Mouse (Mus musculus) kidney, embryonic 14.5 days (tissue): ENCODE results near the gene Asxl1. TPM values are rescaled to one million over a fixed set of nuclear protein-coding genes. Genes with fewer than 3 reads are reported as not detected.

Experiments
- ATAC-seq: fragments of 200-750 bp; cut with Nextera tagmentation; 2 replicates; pipeline ENCODE4 v1.8.0; 2017; ENCODE audit warnings: moderate number of reproducible peaks, mild to moderate bottlenecking, moderate TSS enrichment, moderate library complexity; ENCODE audit not compliant: low FRiP score, low TSS enrichment
- H3K27ac ChIP-seq: fragments of 300-500 bp; sonication (generic); 2 replicates; pipeline ENCODE4 v1.5.1; 2014; ENCODE audit warnings: low read depth, mild to moderate bottlenecking, low read length, moderate library complexity, mixed read lengths
- H3K27me3 ChIP-seq: fragments of 300-500 bp; sonication (generic); 2 replicates; pipeline ENCODE4 v1.6.1; 2014; ENCODE audit warnings: mild to moderate bottlenecking, low read length; ENCODE audit not compliant: control insufficient read depth, insufficient read depth
- H3K36me3 ChIP-seq: fragments of 300-500 bp; sonication (generic); 2 replicates; pipeline ENCODE4 v1.6.1; 2014; ENCODE audit warnings: low read length, mixed read lengths; ENCODE audit not compliant: control insufficient read depth, insufficient read depth
- H3K4me1 ChIP-seq: fragments of 300-500 bp; sonication (generic); 2 replicates; pipeline ENCODE4 v1.6.1; 2014; ENCODE audit warnings: low read length, mixed read lengths; ENCODE audit not compliant: control insufficient read depth, insufficient read depth
- H3K4me2 ChIP-seq: fragments of 300-500 bp; sonication (generic); replicated peaks from 2 replicates; pipeline ENCODE4 v1.6.1; 2014; ENCODE audit warnings: low read depth, mild to moderate bottlenecking, low read length
- H3K4me3 ChIP-seq: fragments of 300-500 bp; sonication (generic); 2 replicates; pipeline ENCODE4 v1.5.1; 2014; ENCODE audit warnings: mild to moderate bottlenecking, low read length
- H3K9ac ChIP-seq: fragments of 300-500 bp; sonication (generic); 2 replicates; pipeline ENCODE4 v1.6.1; 2014; ENCODE audit warnings: low read depth, mild to moderate bottlenecking, low read length, moderate library complexity
- H3K9me3 ChIP-seq: fragments of 300-500 bp; sonication (generic); 2 replicates; pipeline ENCODE4 v1.6.1; 2016; ENCODE audit warnings: low read length; ENCODE audit not compliant: control insufficient read depth
- WGBS: fragments of 180-500 bp; shearing (Covaris S2); extraction: QIAGEN DNeasy Blood & Tissue Kit; methylation state at CpG from one replicate; pipeline ENCODE4 v1.1.7; 2014; 5-methylcytosine and 5-hydroxymethylcytosine counted together
- polyA plus RNA-seq: library from polyadenylated mRNA; unstranded; fragments of >200 nt; fragmentation: Nextera tagmentation; extraction: Ambion mirVana; gene quantifications from 2 replicates; pipeline ENCODE4 v1.2.1, GENCODE M21; 2014

Gene Asxl1
- polyA plus RNA-seq, 1 experiment from 2014 or later: 20.8 TPM

DNA sequence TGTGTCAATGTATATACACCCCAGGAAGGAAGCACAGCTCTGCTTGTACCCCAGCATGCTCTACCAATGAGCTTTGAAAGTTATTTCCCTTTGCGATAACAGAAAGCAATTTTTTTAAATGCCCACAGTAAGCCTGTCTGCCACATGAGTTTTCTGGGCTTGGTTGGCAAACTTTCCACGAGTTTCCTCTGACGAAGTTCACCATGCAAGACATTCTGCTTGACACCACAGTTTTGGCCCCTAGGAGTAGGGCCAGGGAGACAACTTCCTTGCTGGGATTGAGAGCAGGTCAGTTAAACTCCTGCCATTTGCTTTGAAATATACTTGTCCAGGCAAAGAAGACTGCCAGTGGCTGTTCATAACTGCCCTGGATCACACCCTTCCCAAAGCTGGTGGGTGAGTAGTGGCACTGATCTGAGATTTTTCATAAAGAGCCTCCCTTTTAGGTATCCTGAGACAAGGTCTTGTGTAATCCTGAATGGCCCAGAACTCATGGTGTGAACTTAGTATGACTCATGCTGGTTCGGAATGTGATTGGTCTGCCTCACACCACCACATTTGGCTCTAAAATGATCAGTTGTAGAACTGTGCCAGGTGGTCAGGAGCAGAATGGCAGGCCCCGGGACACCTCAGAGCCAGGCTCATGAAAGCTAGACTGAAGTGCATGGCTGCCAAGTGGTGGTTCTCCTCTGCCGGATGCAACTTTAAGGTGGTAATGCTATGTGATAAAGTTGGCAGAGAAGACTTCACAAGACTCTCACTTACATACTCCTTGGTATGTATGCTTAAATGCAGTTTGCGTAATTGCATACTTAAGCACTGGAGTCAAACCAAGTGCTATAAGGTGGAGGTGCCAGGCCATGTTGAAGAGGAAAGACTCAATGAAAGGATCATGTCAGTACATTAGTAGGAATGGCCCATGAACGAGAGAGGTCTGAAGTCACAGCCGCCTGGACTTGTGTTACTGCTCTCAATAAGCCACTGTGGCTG is 7.0 kb upstream of the Asxl1 start:
- no peaks in the 10 kb centered on the region for H3K9me3 ChIP-seq
- no peak overlapping the region for H3K27ac ChIP-seq
- no peak overlapping the region for H3K4me2 ChIP-seq
- H3K27me3 ChIP-seq: no peaks in the 10 kb centered on the region
- H3K36me3 ChIP-seq: peaks cover 9% of the 10 kb centered on the region
- H3K4me3 ChIP-seq: no peak overlapping the region
- no peaks in the 10 kb centered on the region for H3K4me1 ChIP-seq
- no peak; the same call in 1 of the 2 replicates for ATAC-seq
- H3K9ac ChIP-seq: no peak overlapping the region
- WGBS: 84% methylated on average over 9 of the region's 9 CpGs

GRCm38 (mm10) chr2:153342166-153342565 is 3.5 kb upstream of the Asxl1 start:
- WGBS: 91% methylated on average over 6 of the region's 6 CpGs
- Histone ChIP-seq H3K9me3 (no peaks in the 10 kb centered on the region), H3K27ac (no peak overlapping the region), H3K9ac (no peak overlapping the region), H3K27me3 (no peaks in the 10 kb centered on the region), H3K4me1 (peaks cover 6% of the 10 kb centered on the region; the same call in 1 of the 2 replicates), H3K36me3 (peaks cover 9% of the 10 kb centered on the region), H3K4me3 (no peak overlapping the region), H3K4me2 (no peak overlapping the region)
- ATAC-seq: no peak

GRCm38 (mm10) chr2:153342602-153343001 is 3.0 kb upstream of the Asxl1 start:
- peaks cover 9% of the 10 kb centered on the region for H3K36me3 ChIP-seq
- no peak for ATAC-seq
- H3K4me1 ChIP-seq: peaks cover 6% of the 10 kb centered on the region; the same call in 1 of the 2 replicates
- H3K27ac ChIP-seq: no peak overlapping the region
- no peak overlapping the region for H3K4me3 ChIP-seq
- WGBS: 74% methylated on average over 3 of the region's 3 CpGs
- no peaks in the 10 kb centered on the region for H3K9me3 ChIP-seq
- H3K9ac ChIP-seq: no peak overlapping the region
- H3K27me3 ChIP-seq: no peaks in the 10 kb centered on the region
- H3K4me2 ChIP-seq: no peak overlapping the region

DNA sequence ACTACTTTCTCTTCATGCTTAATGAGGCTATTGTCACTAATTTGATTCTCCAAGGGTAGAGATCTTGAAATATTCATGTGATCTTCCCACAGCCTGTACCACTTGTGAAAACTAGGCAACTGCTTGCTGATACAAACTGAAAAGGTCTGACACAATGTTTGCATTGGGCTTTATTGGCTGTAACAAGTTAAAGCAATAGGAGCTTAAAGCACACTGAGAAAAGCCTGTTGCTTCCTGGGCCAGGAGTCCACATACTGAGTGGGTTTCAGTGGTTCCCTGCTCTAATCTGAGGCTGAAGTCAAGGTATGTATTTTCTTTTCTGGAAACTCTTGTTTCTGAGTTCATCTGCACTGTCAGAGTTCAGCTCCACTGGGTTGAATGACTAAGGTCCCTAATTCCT is 2.4 kb upstream of the Asxl1 start:
- Histone ChIP-seq H3K9me3 (no peaks in the 10 kb centered on the region), H3K27ac (no peak overlapping the region), H3K4me3 (no peak overlapping the region), H3K27me3 (no peaks in the 10 kb centered on the region), H3K36me3 (peaks cover 9% of the 10 kb centered on the region), H3K4me2 (no peak overlapping the region), H3K9ac (no peak overlapping the region), H3K4me1 (peaks cover 11% of the 10 kb centered on the region)
- no peak for ATAC-seq

DNA sequence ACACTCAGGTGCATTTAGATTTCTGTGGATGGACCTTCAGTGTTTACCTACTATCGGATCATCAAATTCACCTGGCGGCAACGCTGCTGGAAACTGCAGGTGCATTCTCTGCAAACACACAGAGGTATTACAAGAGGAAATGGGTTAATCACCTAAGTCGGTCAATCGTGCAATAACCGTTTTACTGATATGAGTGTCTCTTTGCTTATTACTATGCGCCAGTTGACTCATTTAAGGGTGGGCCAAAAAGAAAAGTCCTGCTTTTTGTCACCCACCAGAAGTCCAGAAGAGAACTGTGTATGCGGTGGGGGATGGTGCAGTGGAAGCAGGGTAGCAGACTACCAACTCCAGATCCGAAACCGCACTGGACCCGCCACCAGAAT is 567 bp upstream of the Asxl1 start:
- ATAC-seq: no peak
- 6% methylated on average over 11 of the region's 11 CpGs for WGBS

GRCm38 (mm10) chr2:153346221-153347182 is 873 bp downstream of the Asxl1 start:
- WGBS: 0% methylated on average over 29 of the region's 76 CpGs
- Histone ChIP-seq H3K4me1 (peaks cover 30% of the 10 kb centered on the region), H3K27me3 (no peaks in the 10 kb centered on the region), H3K4me2 (peak overlapping the region; percentile 77), H3K36me3 (peaks cover 9% of the 10 kb centered on the region), H3K9ac (peak overlapping the region; percentile 98), H3K4me3 (peak overlapping the region; percentile 89), H3K9me3 (no peaks in the 10 kb centered on the region), H3K27ac (peak overlapping the region; percentile 99)
- peak; percentile 76 for ATAC-seq

More for the DNA sequence above, 567 bp upstream of the Asxl1 start:
- Histone ChIP-seq H3K36me3 (peaks cover 9% of the 10 kb centered on the region), H3K9me3 (no peaks in the 10 kb centered on the region), H3K27ac (peak overlapping the region; percentile 72), H3K4me1 (peaks cover 22% of the 10 kb centered on the region), H3K4me3 (peak overlapping the region; percentile 89), H3K4me2 (peak overlapping the region; percentile 77), H3K27me3 (no peaks in the 10 kb centered on the region), H3K9ac (peak overlapping the region; percentile 78)

- peak overlapping the region; percentile 99 for H3K27ac ChIP-seq
- H3K4me3 ChIP-seq: peak overlapping the region; percentile 89
- H3K27me3 ChIP-seq: no peaks in the 10 kb centered on the region
- H3K4me1 ChIP-seq: peaks cover 30% of the 10 kb centered on the region
- 6% methylated on average over 9 of the region's 9 CpGs for WGBS
- H3K4me2 ChIP-seq: peak overlapping the region; percentile 77
- ATAC-seq: no peak
- peak overlapping the region; percentile 98 for H3K9ac ChIP-seq
- H3K36me3 ChIP-seq: peaks cover 9% of the 10 kb centered on the region; the same call in 1 of the 2 replicates
- H3K9me3 ChIP-seq: no peaks in the 10 kb centered on the region
Measured at GRCm38 (mm10) chr2:153347183-153347781, 1.7 kb downstream of the Asxl1 start.

GRCm38 (mm10) chr2:153348100-153348831 is 2.6 kb downstream of the Asxl1 start:
- ATAC-seq: no peak
- Histone ChIP-seq H3K27ac (no peak overlapping the region), H3K36me3 (peaks cover 13% of the 10 kb centered on the region; the same call in 1 of the 2 replicates), H3K27me3 (no peaks in the 10 kb centered on the region), H3K9ac (peak overlapping the region; percentile 18; the same call in 1 of the 2 replicates), H3K4me1 (peaks cover 30% of the 10 kb centered on the region), H3K9me3 (no peaks in the 10 kb centered on the region), H3K4me2 (peak overlapping the region; percentile 77), H3K4me3 (peak overlapping the region; percentile 89)
- WGBS: 51% methylated on average over 6 of the region's 6 CpGs
